Mouse (Mus musculus): ENCODE results near the gene Dock10. TPM values are rescaled to one million over a fixed set of nuclear protein-coding genes. Genes with fewer than 3 reads are reported as not detected.

Dock10 gene
- polyA plus RNA-seq, 1 experiment = 4.1 TPM

DNA sequence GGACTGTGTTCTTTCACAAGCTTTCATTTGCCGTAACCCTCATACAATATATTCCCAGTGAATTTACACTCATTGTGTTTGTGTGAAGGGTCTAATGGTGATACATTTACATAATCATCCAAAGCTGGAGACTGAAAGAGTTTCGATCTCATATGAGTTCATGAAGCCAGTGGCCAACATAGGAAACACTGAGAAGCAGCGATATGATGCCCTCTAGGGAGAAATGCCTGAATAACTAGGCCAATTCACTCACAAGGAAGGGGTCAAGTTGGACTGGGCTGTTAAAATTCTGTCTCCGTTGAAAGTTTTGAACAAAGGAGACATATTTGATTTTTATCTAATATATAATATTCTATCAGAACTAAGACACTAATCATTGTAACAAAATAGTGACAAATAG, 30.9 kb downstream of the Dock10 start:
- no peaks in the 10 kb centered on the region for H3K27me3 ChIP-seq (replicated peaks; ENCODE audit: control insufficient read depth, insufficient read depth, low read length)
- H3K27ac ChIP-seq (ENCODE audit: insufficient read depth, low read depth, low read length) = no peak overlapping the region
- H3K4me3 ChIP-seq (ENCODE audit: insufficient read depth, low read depth, low read length) = no peak overlapping the region
- H3K36me3 ChIP-seq (ENCODE audit: control insufficient read depth, insufficient read depth, low read length) = no peaks in the 10 kb centered on the region
- WGBS = 82% methylated on average over 4 of the region's 4 CpGs
- no peaks in the 10 kb centered on the region for H3K4me1 ChIP-seq (ENCODE audit: control insufficient read depth, insufficient read depth, low read length)
- no peak for DNase-seq
- no peak for TF ChIP-seq CTCF (conservative IDR thresholded peaks at IDR 0.05; ENCODE audit: insufficient read depth, insufficient read length, low read depth, low read length)
- no peak for TF ChIP-seq POLR2A (IDR thresholded peaks at IDR 0.05; ENCODE audit: low read depth, low read length)

DNA sequence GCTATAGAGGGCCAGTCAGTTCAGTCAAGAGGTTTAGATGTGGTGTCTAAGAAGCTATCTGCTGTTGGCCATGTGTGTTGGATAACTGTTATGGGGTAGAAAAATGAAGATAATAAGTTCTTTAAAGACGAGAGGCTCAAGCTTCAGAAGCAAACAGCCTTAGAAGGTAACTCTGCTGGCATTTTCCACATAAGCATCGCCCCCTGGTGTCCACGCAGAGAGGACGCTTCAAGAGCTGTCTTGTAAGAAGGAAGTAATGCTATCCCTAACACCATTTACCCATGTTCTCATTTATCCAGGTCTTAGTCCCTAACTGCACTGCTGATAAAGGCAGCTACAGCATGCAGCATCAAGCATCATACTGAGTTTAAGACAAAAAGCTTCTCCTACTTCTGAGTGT, 35.7 kb downstream of the Dock10 start:
- Histone ChIP-seq H3K36me3 (ENCODE audit: control insufficient read depth, insufficient read depth, low read length) (no peaks in the 10 kb centered on the region), H3K27ac (ENCODE audit: insufficient read depth, low read depth, low read length) (no peak overlapping the region), H3K27me3 (replicated peaks; ENCODE audit: control insufficient read depth, insufficient read depth, low read length) (no peaks in the 10 kb centered on the region), H3K4me3 (ENCODE audit: insufficient read depth, low read depth, low read length) (no peak overlapping the region), H3K4me1 (ENCODE audit: control insufficient read depth, insufficient read depth, low read length) (no peaks in the 10 kb centered on the region)
- DNase-seq = peak; percentile 39
- TF ChIP-seq CTCF (conservative IDR thresholded peaks at IDR 0.05; ENCODE audit: insufficient read depth, insufficient read length, low read depth, low read length) (peak; percentile 53), POLR2A (IDR thresholded peaks at IDR 0.05; ENCODE audit: low read depth, low read length) (no peak)
- 44% methylated on average over 4 of the region's 4 CpGs for WGBS

DNA sequence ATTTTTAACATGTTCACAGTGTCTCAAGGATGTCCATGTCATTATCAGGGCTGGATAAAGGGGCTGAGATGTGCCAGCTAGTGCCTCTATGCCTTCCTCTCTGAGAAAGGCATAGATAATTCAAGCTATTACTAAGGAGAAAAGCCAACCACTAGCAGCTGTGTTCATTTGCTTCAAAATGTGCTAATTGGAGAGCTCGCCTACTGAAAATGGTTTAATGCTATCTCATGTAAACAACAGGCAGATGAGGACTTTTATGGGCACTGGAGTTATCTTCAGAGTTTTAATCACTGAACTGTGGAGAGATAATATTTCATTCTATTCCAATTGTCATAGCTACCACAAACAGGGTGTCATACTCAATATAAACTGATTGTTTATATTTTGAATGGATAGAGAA, 36.3 kb downstream of the Dock10 start:
- Histone ChIP-seq H3K27me3 (replicated peaks; ENCODE audit: control insufficient read depth, insufficient read depth, low read length) (no peaks in the 10 kb centered on the region), H3K4me3 (ENCODE audit: insufficient read depth, low read depth, low read length) (no peak overlapping the region), H3K36me3 (ENCODE audit: control insufficient read depth, insufficient read depth, low read length) (no peaks in the 10 kb centered on the region), H3K4me1 (ENCODE audit: control insufficient read depth, insufficient read depth, low read length) (no peaks in the 10 kb centered on the region), H3K27ac (ENCODE audit: insufficient read depth, low read depth, low read length) (no peak overlapping the region)
- no peak for TF ChIP-seq CTCF (conservative IDR thresholded peaks at IDR 0.05; ENCODE audit: insufficient read depth, insufficient read length, low read depth, low read length)
- no peak for TF ChIP-seq POLR2A (IDR thresholded peaks at IDR 0.05; ENCODE audit: low read depth, low read length)
- WGBS = 75% methylated on average over 1 of the region's 1 CpGs
- DNase-seq = no peak

DNA sequence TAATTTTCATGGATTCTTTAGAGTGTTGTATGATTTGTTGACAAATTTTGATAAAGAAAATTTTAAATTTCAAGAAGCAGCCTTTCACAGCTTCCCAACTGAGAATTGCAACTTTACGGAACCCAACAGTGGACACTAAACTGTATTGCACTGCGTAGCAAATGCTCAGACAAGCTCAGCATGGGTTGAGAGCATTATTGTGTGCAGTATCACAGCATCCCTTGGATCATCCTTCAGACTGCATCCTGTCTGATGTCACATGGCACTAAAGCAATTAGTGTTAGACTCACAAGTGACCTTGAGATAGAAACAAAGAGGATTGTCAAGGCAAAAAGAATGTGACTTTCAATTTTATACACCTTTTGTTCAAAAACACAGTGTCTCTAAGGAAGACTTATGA, 37.1 kb downstream of the Dock10 start:
- no peak overlapping the region for H3K27ac ChIP-seq (ENCODE audit: insufficient read depth, low read depth, low read length)
- no peaks in the 10 kb centered on the region for H3K4me1 ChIP-seq (ENCODE audit: control insufficient read depth, insufficient read depth, low read length)
- no peak for TF ChIP-seq CTCF (conservative IDR thresholded peaks at IDR 0.05; ENCODE audit: insufficient read depth, insufficient read length, low read depth, low read length)
- TF ChIP-seq POLR2A (IDR thresholded peaks at IDR 0.05; ENCODE audit: low read depth, low read length) = no peak
- no peaks in the 10 kb centered on the region for H3K27me3 ChIP-seq (replicated peaks; ENCODE audit: control insufficient read depth, insufficient read depth, low read length)
- H3K4me3 ChIP-seq (ENCODE audit: insufficient read depth, low read depth, low read length) = no peak overlapping the region
- DNase-seq = no peak
- H3K36me3 ChIP-seq (ENCODE audit: control insufficient read depth, insufficient read depth, low read length) = no peaks in the 10 kb centered on the region
- 91% methylated on average over 2 of the region's 2 CpGs for WGBS

DNA sequence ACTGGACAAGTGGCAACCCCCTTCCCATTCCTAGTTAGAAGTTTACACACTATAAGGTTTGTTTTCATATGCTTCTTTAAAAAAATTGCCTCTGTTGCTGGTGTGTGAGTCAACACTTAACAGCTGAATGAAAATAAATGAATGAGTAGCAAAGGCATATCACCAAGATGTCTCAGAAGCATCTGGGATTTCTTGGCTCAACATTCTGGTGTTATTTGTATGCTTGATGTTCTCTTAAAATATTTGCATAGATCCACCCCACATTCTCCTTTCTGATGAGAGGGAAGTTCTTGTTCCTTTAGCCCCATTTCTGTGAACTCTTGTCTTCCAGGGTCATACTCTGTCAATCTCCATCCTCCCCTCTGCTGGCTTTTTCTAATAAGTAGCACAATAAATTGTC, 38.2 kb downstream of the Dock10 start:
- no peak for TF ChIP-seq POLR2A (IDR thresholded peaks at IDR 0.05; ENCODE audit: low read depth, low read length)
- TF ChIP-seq CTCF (conservative IDR thresholded peaks at IDR 0.05; ENCODE audit: insufficient read depth, insufficient read length, low read depth, low read length) = no peak
- no peak overlapping the region for H3K27ac ChIP-seq (ENCODE audit: insufficient read depth, low read depth, low read length)
- no peaks in the 10 kb centered on the region for H3K27me3 ChIP-seq (replicated peaks; ENCODE audit: control insufficient read depth, insufficient read depth, low read length)
- no peak for DNase-seq
- H3K4me3 ChIP-seq (ENCODE audit: insufficient read depth, low read depth, low read length) = no peak overlapping the region
- H3K4me1 ChIP-seq (ENCODE audit: control insufficient read depth, insufficient read depth, low read length) = no peaks in the 10 kb centered on the region
- H3K36me3 ChIP-seq (ENCODE audit: control insufficient read depth, insufficient read depth, low read length) = no peaks in the 10 kb centered on the region

DNA sequence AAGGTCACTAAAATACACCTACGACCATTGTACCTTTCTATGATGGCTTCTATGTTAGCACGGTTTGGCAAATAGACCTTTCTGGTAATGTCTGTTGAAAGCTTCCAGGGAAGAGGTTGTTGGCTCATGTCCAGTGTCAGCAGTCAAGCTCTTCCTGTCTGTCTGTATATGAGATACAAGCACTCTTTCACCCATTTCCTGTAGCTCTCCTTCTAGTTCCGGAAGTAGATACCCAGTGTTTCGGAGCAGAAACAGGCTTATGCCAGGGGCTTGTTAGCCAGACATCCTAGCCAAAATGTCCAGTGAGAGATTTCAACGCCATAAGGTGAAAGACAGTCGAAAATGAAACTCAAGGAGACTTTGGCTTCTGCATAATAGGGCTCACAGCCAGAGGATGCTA, 38.9 kb downstream of the Dock10 start:
- no peak overlapping the region for H3K4me3 ChIP-seq (ENCODE audit: insufficient read depth, low read depth, low read length)
- DNase-seq = peak; percentile 10
- 73% methylated on average over 6 of the region's 6 CpGs for WGBS
- no peaks in the 10 kb centered on the region for H3K36me3 ChIP-seq (ENCODE audit: control insufficient read depth, insufficient read depth, low read length)
- H3K27me3 ChIP-seq (replicated peaks; ENCODE audit: control insufficient read depth, insufficient read depth, low read length) = no peaks in the 10 kb centered on the region
- no peaks in the 10 kb centered on the region for H3K4me1 ChIP-seq (ENCODE audit: control insufficient read depth, insufficient read depth, low read length)
- H3K27ac ChIP-seq (ENCODE audit: insufficient read depth, low read depth, low read length) = no peak overlapping the region
- TF ChIP-seq CTCF (conservative IDR thresholded peaks at IDR 0.05; ENCODE audit: insufficient read depth, insufficient read length, low read depth, low read length) (no peak), POLR2A (IDR thresholded peaks at IDR 0.05; ENCODE audit: low read depth, low read length) (no peak)

DNA sequence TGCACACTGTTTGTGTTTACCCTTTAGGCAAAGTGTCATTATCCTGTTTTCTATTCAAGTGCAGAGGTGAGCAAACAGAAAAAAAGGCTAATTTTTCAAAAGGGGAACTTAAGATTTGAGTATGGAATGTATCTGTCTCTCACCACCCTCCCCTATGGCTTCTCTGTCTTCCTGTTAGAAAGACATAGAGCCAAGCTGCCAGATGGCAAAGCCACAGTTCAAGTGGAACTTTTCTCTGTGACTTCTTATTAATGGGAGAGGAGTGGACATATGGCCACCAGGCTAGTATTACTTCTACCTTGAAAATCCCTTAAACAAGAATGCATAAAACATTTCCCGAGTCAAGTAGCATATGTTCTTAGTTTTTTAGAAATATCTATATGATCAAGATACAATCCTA, 39.7 kb downstream of the Dock10 start:
- DNase-seq = no peak
- WGBS = 88% methylated on average over 1 of the region's 1 CpGs

DNA sequence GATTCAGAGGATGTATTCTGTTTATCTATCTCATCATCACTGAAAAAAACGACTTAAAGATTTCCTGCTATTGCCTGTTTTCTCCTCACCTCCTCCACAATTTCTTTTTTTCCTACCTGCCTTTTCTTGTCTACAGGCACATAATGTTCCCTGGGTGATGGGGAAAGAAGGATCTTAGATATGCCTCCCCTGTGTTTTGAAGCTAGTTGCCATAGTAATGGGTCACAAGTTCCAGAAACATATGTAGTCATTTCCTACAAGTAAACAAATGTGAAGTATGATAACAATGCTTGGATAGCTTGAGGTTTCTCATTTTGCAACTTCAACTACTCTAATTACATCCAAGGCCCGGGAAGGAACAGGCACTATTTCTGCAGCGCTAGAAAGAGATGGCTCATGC, 42.4 kb downstream of the Dock10 start:
- Histone ChIP-seq H3K4me3 (ENCODE audit: insufficient read depth, low read depth, low read length) (no peak overlapping the region), H3K4me1 (ENCODE audit: control insufficient read depth, insufficient read depth, low read length) (no peaks in the 10 kb centered on the region), H3K36me3 (ENCODE audit: control insufficient read depth, insufficient read depth, low read length) (no peaks in the 10 kb centered on the region), H3K27me3 (replicated peaks; ENCODE audit: control insufficient read depth, insufficient read depth, low read length) (no peaks in the 10 kb centered on the region), H3K27ac (ENCODE audit: insufficient read depth, low read depth, low read length) (no peak overlapping the region)
- no peak for DNase-seq
- WGBS = 58% methylated on average over 3 of the region's 3 CpGs
- TF ChIP-seq POLR2A (IDR thresholded peaks at IDR 0.05; ENCODE audit: low read depth, low read length) = no peak
- no peak for TF ChIP-seq CTCF (conservative IDR thresholded peaks at IDR 0.05; ENCODE audit: insufficient read depth, insufficient read length, low read depth, low read length)

More for the DNA sequence above, 39.7 kb downstream of the Dock10 start:
- Histone ChIP-seq H3K27ac (ENCODE audit: insufficient read depth, low read depth, low read length) (no peak overlapping the region), H3K36me3 (ENCODE audit: control insufficient read depth, insufficient read depth, low read length) (no peaks in the 10 kb centered on the region), H3K27me3 (replicated peaks; ENCODE audit: control insufficient read depth, insufficient read depth, low read length) (no peaks in the 10 kb centered on the region), H3K4me3 (ENCODE audit: insufficient read depth, low read depth, low read length) (no peak overlapping the region), H3K4me1 (ENCODE audit: control insufficient read depth, insufficient read depth, low read length) (no peaks in the 10 kb centered on the region)
- no peak for TF ChIP-seq POLR2A (IDR thresholded peaks at IDR 0.05; ENCODE audit: low read depth, low read length)
- no peak for TF ChIP-seq CTCF (conservative IDR thresholded peaks at IDR 0.05; ENCODE audit: insufficient read depth, insufficient read length, low read depth, low read length)

Data from kidney, adult 2 months (tissue).